In the genomic region with DNA sequence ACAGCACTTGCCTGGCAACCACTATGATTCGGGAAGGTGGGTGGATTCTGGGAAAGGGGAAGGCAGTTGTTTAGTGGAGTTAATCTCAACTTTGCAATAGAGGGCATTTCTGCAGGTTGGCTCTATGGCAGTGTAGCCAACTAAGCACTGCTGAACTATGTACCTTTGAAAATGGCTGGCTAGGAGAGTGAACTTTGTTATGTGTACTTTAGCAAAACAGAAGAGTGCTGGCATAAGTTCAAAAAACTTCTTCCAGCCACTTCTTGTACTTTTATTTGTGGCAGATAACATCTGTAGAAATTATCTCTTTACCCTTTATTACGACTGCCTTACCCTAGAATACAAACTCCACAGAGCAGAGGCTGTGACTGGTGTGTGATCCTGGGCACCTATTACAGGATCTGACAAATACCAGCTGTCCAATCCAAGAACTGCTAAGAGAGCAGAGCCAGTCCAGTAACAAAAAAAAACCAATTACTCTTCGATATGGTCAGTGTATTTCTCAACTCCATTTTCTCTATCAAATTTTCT, we compare ENCODE assay signal across 9 mouse cellular contexts. TPM values are rescaled to one million over a fixed set of nuclear protein-coding genes. Genes with fewer than 3 reads are reported as not detected.
DNase-seq lines count a peak whose midpoint lies in the region; ATAC-seq and TF ChIP-seq lines count a peak whose summit lies in the region.
"Had no signal": no experiment of that assay in that cellular context is flagged by ENCODE, and none has a peak within 500 bp of the region (broad histone marks: within the 10 kb centered on the region; RNA-seq: fewer than 3 reads in every experiment).

No protein-coding gene starts in this region.

- no peak for ATAC-seq in megakaryocyte, adult 5-6 weeks (ENCODE audit: poor library complexity, severe bottlenecking)
- no peak for ATAC-seq in forebrain, embryonic 15.5 days (replicated peaks)
- no peak for ATAC-seq in limb, embryonic 14.5 days (ENCODE audit: low FRiP score, low read depth)
- peak; percentile 27; the same call in 1 of the 2 replicates for ATAC-seq in stomach, embryonic 16.5 days (ENCODE audit: insufficient read depth, low FRiP score)
- ATAC-seq in inflammation-experienced regulatory T-cells, adult 6 months, result no peak

- no peaks in the 10 kb centered on the region for H3K27me3 ChIP-seq in megakaryocyte, embryonic 14.5 days (replicated peaks)
- no peaks in the 10 kb centered on the region for H3K27me3 ChIP-seq in forebrain, embryonic 15.5 days
- no peaks in the 10 kb centered on the region for H3K27me3 ChIP-seq in limb, embryonic 14.5 days (ENCODE audit: control insufficient read depth, insufficient read depth, low read length)
- H3K27me3 ChIP-seq in stomach, embryonic 16.5 days (ENCODE audit: control insufficient read depth, insufficient read depth, low read length), result no peaks in the 10 kb centered on the region

- H3K27ac ChIP-seq in forebrain, embryonic 15.5 days (replicated peaks), result peak overlapping the region; percentile 89
- H3K27ac ChIP-seq in limb, embryonic 14.5 days (replicated peaks; ENCODE audit: low read depth, low read length), result no peak overlapping the region
- H3K27ac ChIP-seq in stomach, embryonic 16.5 days (ENCODE audit: low read length), result 0 out of 2 replicates have a peak overlapping the region, but pooled peaks have one; percentile 84
- H3K27ac ChIP-seq: macrophage had no signal

- H3K36me3 ChIP-seq in megakaryocyte, embryonic 14.5 days (replicated peaks; ENCODE audit: low read length), result peaks cover 13% of the 10 kb centered on the region
- H3K36me3 ChIP-seq in forebrain, embryonic 15.5 days, result 0 out of 2 replicates have a peak, but pooled peaks cover 8% of the 10 kb centered on the region
- H3K36me3 ChIP-seq in limb, embryonic 14.5 days (ENCODE audit: control insufficient read depth, insufficient read depth, low read length), result peaks cover 2% of the 10 kb centered on the region; the same call in 1 of the 2 replicates
- 0 out of 2 replicates have a peak, but pooled peaks cover 3% of the 10 kb centered on the region for H3K36me3 ChIP-seq in stomach, embryonic 16.5 days (ENCODE audit: control insufficient read depth, insufficient read depth, low read length)

- DNase-seq in limb, embryonic 14.5 days (ENCODE audit: low spot score), result no peak
- DNase-seq in embryo, embryonic 11 days, result no peak
- DNase-seq in thymus, postnatal 14 days, result no peak

- peak overlapping the region; percentile 59 for H3K4me2 ChIP-seq in forebrain, embryonic 15.5 days (replicated peaks)
- H3K4me2 ChIP-seq in limb, embryonic 14.5 days (replicated peaks; ENCODE audit: low read depth, low read length, severe bottlenecking), result peak overlapping the region; percentile 51
- H3K4me2 ChIP-seq in stomach, embryonic 16.5 days (ENCODE audit: low read depth, low read length), result peak overlapping the region; percentile 55

- peak overlapping the region; percentile 72; the same call in 1 of the 2 replicates for H3K9ac ChIP-seq in forebrain, embryonic 15.5 days (replicated peaks)
- no peak overlapping the region for H3K9ac ChIP-seq in limb, embryonic 14.5 days (ENCODE audit: low read depth, low read length, severe bottlenecking)
- no peak overlapping the region for H3K9ac ChIP-seq in stomach, embryonic 16.5 days (ENCODE audit: low read length)

- no peaks in the 10 kb centered on the region for H3K9me3 ChIP-seq in megakaryocyte, embryonic 14.5 days
- H3K9me3 ChIP-seq in forebrain, embryonic 15.5 days, result no peaks in the 10 kb centered on the region
- no peaks in the 10 kb centered on the region for H3K9me3 ChIP-seq in limb, embryonic 14.5 days (ENCODE audit: control insufficient read depth, low read length)
- no peaks in the 10 kb centered on the region for H3K9me3 ChIP-seq in stomach, embryonic 16.5 days (replicated peaks; ENCODE audit: control insufficient read depth, low read length)

- no peak for TF ChIP-seq POLR2A in limb, embryonic 14.5 days (IDR thresholded peaks at IDR 0.05; ENCODE audit: borderline replicate concordance, extremely low read depth, insufficient read depth, insufficient read length)

- H3K4me1 ChIP-seq in megakaryocyte, embryonic 14.5 days, result peaks cover 49% of the 10 kb centered on the region
- peaks cover 12% of the 10 kb centered on the region for H3K4me1 ChIP-seq in forebrain, embryonic 15.5 days
- H3K4me1 ChIP-seq in limb, embryonic 14.5 days (ENCODE audit: control insufficient read depth, insufficient read depth, low read length), result peaks cover 3% of the 10 kb centered on the region; the same call in 1 of the 2 replicates
- H3K4me1 ChIP-seq in stomach, embryonic 16.5 days (ENCODE audit: control insufficient read depth, insufficient read depth, low read length), result no peaks in the 10 kb centered on the region; the same call in 1 of the 2 replicates

- WGBS in forebrain, embryonic 15.5 days, result 69% methylated on average over 3 of the region's 3 CpGs
- WGBS in limb, embryonic 14.5 days, result 64% methylated on average over 3 of the region's 3 CpGs
- WGBS in stomach, embryonic 16.5 days, result 45% methylated on average over 3 of the region's 3 CpGs

- peak overlapping the region; percentile 95 for H3K4me3 ChIP-seq in megakaryocyte, embryonic 14.5 days (replicated peaks)
- peak overlapping the region; percentile 77 for H3K4me3 ChIP-seq in forebrain, embryonic 15.5 days
- H3K4me3 ChIP-seq in limb, embryonic 14.5 days (replicated peaks; ENCODE audit: low read length), result peak overlapping the region; percentile 54; the same call in 1 of the 2 replicates
- no peak overlapping the region for H3K4me3 ChIP-seq in stomach, embryonic 16.5 days (replicated peaks; ENCODE audit: low read length)

RNA-seq across cellular contexts. Expression of a gene that starts 0.8 kb away (rescaled TPM):
- polyA plus RNA-seq in megakaryocyte, embryonic 14.5 days (2012; ENCODE audit: insufficient read depth, low replicate concordance), result 0.85 and 1.0 TPM in 2 replicates
- 2.1 and 2.2 TPM in 2 replicates for total RNA-seq in megakaryocyte, adult 5-6 weeks (2015)
- total RNA-seq in megakaryocyte, adult 5-6 weeks (2017), result 0.98 and 1.2 TPM in 2 replicates
- polyA plus RNA-seq in forebrain, embryonic 15.5 days (2015; fragmentation: Nextera tagmentation; extraction: Ambion mirVana), result 11.1 TPM in 2 replicates
- 4.8 and 5.4 TPM in 2 replicates for polyA plus RNA-seq in limb, embryonic 14.5 days (2012; rRNA removed)
- 13.6 and 14.5 TPM in 2 replicates for polyA plus RNA-seq in limb, embryonic 14.5 days (2014; fragmentation: Nextera tagmentation; extraction: Ambion mirVana)
- polyA plus RNA-seq in stomach, embryonic 16.5 days (2015; fragmentation: Nextera tagmentation; extraction: Ambion mirVana), result 7.4 and 8.8 TPM in 2 replicates
- 10 to 100 TPM in 2 of 3 experiments, 1 to 10 TPM in 1; 8.3 to 13.0 (median 10.1) TPM for polyA plus RNA-seq in inflammation-experienced regulatory T-cells, adult 6 months (2017; shearing (Covaris generic))

RNA-seq across cellular contexts. Expression of a gene that starts 51.5 kb away (rescaled TPM):
- 10.9 TPM in 1 of 2 replicates, not detected in the other for polyA plus RNA-seq in megakaryocyte, embryonic 14.5 days (2012; ENCODE audit: insufficient read depth, low replicate concordance)
- total RNA-seq in megakaryocyte, adult 5-6 weeks (2015), result 55.5 and 62.1 TPM in 2 replicates
- 24.3 and 30.7 TPM in 2 replicates for total RNA-seq in megakaryocyte, adult 5-6 weeks (2017)
- polyA plus RNA-seq in forebrain, embryonic 15.5 days (2015; fragmentation: Nextera tagmentation; extraction: Ambion mirVana), result 0.28 and 0.33 TPM in 2 replicates
- polyA plus RNA-seq in limb, embryonic 14.5 days (2012; rRNA removed), result 1.1 and 1.2 TPM in 2 replicates
- polyA plus RNA-seq in limb, embryonic 14.5 days (2014; fragmentation: Nextera tagmentation; extraction: Ambion mirVana), result 0.70 and 0.81 TPM in 2 replicates
- 1.4 and 1.6 TPM in 2 replicates for polyA plus RNA-seq in stomach, embryonic 16.5 days (2015; fragmentation: Nextera tagmentation; extraction: Ambion mirVana)
- polyA plus RNA-seq in inflammation-experienced regulatory T-cells, adult 6 months (2017; shearing (Covaris generic)), result under 1 TPM; 0.30 to 0.64 (median 0.53) TPM
